Mouse (Mus musculus): ENCODE results near the gene Cacng3.

DNA sequence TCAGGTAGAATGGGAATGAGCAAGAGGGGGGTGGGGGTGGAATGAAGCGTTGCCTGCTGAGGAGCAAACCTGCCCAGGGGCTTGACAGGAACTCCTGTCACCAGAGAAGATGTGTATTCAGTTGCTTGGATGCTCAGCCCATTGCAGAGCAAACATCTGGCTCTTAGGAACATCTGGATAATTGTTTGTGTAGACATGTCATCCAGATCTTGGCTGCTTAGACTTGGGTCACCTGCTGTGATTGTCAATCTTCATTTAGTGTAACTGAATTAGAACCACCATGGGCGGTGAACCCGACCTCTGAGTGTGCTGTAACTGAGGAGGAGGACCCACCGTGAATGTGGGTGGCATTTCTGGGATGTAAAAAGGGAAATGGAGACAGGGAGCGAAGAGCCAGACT lies 36.4 kb downstream of the Cacng3 start:
- TF ChIP-seq POLR2A (IDR thresholded peaks at IDR 0.05; ENCODE audit: borderline replicate concordance, insufficient read depth, low read length) (no peak), CTCF (IDR thresholded peaks at IDR 0.05; ENCODE audit: borderline replicate concordance, insufficient read depth, low read depth, low read length) (no peak)

All from cerebellum, adult 2 months (tissue).